In the genomic region with DNA sequence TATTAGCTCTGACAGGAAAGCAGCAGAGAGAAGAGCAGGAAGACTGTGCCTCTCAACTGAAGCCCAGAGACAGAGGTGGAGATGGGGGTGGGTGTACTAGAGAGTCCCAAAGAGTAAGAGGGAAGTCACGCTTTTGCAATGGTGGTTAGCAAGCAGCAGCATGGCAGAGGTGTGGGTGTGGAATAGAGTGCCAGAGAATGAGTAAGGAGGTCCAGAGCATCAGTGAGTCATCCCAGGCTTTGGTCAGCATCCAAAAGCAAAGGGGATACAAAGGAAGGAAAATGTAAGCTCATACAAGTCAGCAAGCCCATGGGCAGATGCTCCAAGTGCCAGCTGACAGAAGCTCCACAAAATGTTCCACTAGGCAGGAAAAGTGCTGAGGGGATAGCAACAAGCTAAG, we compare ENCODE assay signal across 15 mouse cellular contexts. TPM values are rescaled to one million over a fixed set of nuclear protein-coding genes. Genes with fewer than 3 reads are reported as not detected.
DNase-seq lines count a peak whose midpoint lies in the region; ATAC-seq and TF ChIP-seq lines count a peak whose summit lies in the region.
"Had no signal": no experiment of that assay in that cellular context is flagged by ENCODE, and none has a peak within 500 bp of the region (broad histone marks: within the 10 kb centered on the region; RNA-seq: fewer than 3 reads in every experiment).

No protein-coding gene starts in this region.

- no peaks in the 10 kb centered on the region for H3K4me1 ChIP-seq in heart, embryonic 12.5 days (replicated peaks)
- no peaks in the 10 kb centered on the region for H3K4me1 ChIP-seq in kidney, adult 2 months (ENCODE audit: control insufficient read depth, insufficient read depth, low read length)
- H3K4me1 ChIP-seq: limb, embryonic 13.5 days; stomach, embryonic 15.5 days had no signal

- no peak for TF ChIP-seq CTCF in kidney, adult 2 months (conservative IDR thresholded peaks at IDR 0.05; ENCODE audit: insufficient read depth, insufficient read length, low read depth, low read length)

- no peaks in the 10 kb centered on the region for H3K36me3 ChIP-seq in heart, embryonic 12.5 days
- no peaks in the 10 kb centered on the region for H3K36me3 ChIP-seq in kidney, adult 2 months (ENCODE audit: control insufficient read depth, insufficient read depth, low read length)
- H3K36me3 ChIP-seq: limb, embryonic 13.5 days; neural tube, embryonic 15.5 days; stomach, embryonic 15.5 days had no signal

- 64% methylated on average over 1 of the region's 1 CpGs for WGBS in heart, embryonic 12.5 days
- WGBS in kidney, adult 2 months, result 74% methylated on average over 1 of the region's 1 CpGs

- H3K27me3 ChIP-seq in heart, embryonic 12.5 days (replicated peaks), result no peaks in the 10 kb centered on the region
- H3K27me3 ChIP-seq in kidney, adult 2 months (replicated peaks; ENCODE audit: control insufficient read depth, insufficient read depth, low read length), result no peaks in the 10 kb centered on the region
- H3K27me3 ChIP-seq: limb, embryonic 13.5 days; neural tube, embryonic 15.5 days; stomach, embryonic 15.5 days had no signal

- TF ChIP-seq POLR2A in kidney, adult 2 months (IDR thresholded peaks at IDR 0.05; ENCODE audit: low read depth, low read length), result no peak

- peak; percentile 76 for DNase-seq in heart, adult 11 months
- DNase-seq in brain, adult 2 months (ENCODE audit: low read depth, low spot score), result peak; percentile 91
- peak; percentile 49 for DNase-seq in layer of hippocampus, adult 9-10 months (ENCODE audit: low spot score)
- DNase-seq in right cerebral cortex, postnatal 10 days (ENCODE audit: low spot score in 2 of 2), result peak; percentile 23 to 34
- DNase-seq in kidney, adult 2 months, result no peak
- no peak for DNase-seq in adipocyte (ENCODE audit: low spot score)
- DNase-seq in kidney, postnatal 4 days, result no peak
- DNase-seq: gastrocnemius, postnatal 36 days; lung, adult 18-20 months; thymus, postnatal 36 days had no signal

- no peak overlapping the region for H3K4me2 ChIP-seq in heart, embryonic 12.5 days
- H3K4me2 ChIP-seq: limb, embryonic 13.5 days; neural tube, embryonic 15.5 days; stomach, embryonic 15.5 days had no signal

- H3K27ac ChIP-seq in heart, embryonic 12.5 days (ENCODE audit: poor library complexity, severe bottlenecking), result no peak overlapping the region
- H3K27ac ChIP-seq in kidney, adult 2 months (ENCODE audit: insufficient read depth, low read depth, low read length), result no peak overlapping the region
- H3K27ac ChIP-seq: kidney, postnatal 0 days; limb, embryonic 13.5 days; neural tube, embryonic 15.5 days; stomach, embryonic 15.5 days had no signal

- H3K9me3 ChIP-seq in heart, embryonic 12.5 days (replicated peaks), result no peaks in the 10 kb centered on the region
- H3K9me3 ChIP-seq: limb, embryonic 13.5 days; neural tube, embryonic 15.5 days; stomach, embryonic 15.5 days had no signal

- ATAC-seq in heart, embryonic 12.5 days (ENCODE audit: insufficient number of reproducible peaks, low FRiP score), result no peak

- no peak overlapping the region for H3K4me3 ChIP-seq in heart, embryonic 12.5 days
- H3K4me3 ChIP-seq in kidney, adult 2 months (ENCODE audit: insufficient read depth, low read depth, low read length), result no peak overlapping the region
- H3K4me3 ChIP-seq: limb, embryonic 13.5 days; neural tube, embryonic 15.5 days; stomach, embryonic 15.5 days had no signal

- no peak overlapping the region for H3K9ac ChIP-seq in heart, embryonic 12.5 days
- H3K9ac ChIP-seq: limb, embryonic 13.5 days; neural tube, embryonic 15.5 days; stomach, embryonic 15.5 days had no signal

RNA-seq across cellular contexts. Expression of gene Dgkb, which starts 47.7 kb away (rescaled TPM):
- 0.13 and 0.17 TPM in 2 replicates for polyA plus RNA-seq in heart, embryonic 12.5 days (2016; fragmentation: Nextera tagmentation; extraction: Ambion mirVana)
- polyA plus RNA-seq in kidney, adult 2 months (2012; rRNA removed), result 0.37 and 0.42 TPM in 2 replicates

Comparison
In these comparisons a context has a peak if more than half of its experiments do, and no peak if none do; other contexts are left out.
1. DNase-seq: peak in heart, adult 11 months (single experiment), brain, adult 2 months (single experiment), layer of hippocampus, adult 9-10 months (single experiment) and right cerebral cortex, postnatal 10 days (2 of 2); none in kidney, adult 2 months (single experiment), adipocyte (single experiment) and kidney, postnatal 4 days (0 of 2).